Mouse (Mus musculus): Measurements from ENCODE around the gene Timp2.

- no peak for TF ChIP-seq HCFC1 (IDR thresholded peaks at IDR 0.05; ENCODE audit: borderline replicate concordance, insufficient read depth, low read length)
- TF ChIP-seq ZC3H11A (IDR thresholded peaks at IDR 0.05; ENCODE audit: borderline replicate concordance, low read depth, low read length) = no peak
- no peak for TF ChIP-seq ZNF384 (IDR thresholded peaks at IDR 0.05; ENCODE audit: low read depth, low read length)
Observed at GRCm38 (mm10) chr11:118394538-118394937, 39.0 kb upstream of the Timp2 start.
